ENCODE assay signal across 9 mouse cellular contexts in genomic region chr16:29754579-29755199, GRCm38 (mm10).
DNase-seq lines count a peak whose midpoint lies in the region; ATAC-seq lines count a peak whose summit lies in the region.
"Had no signal": no experiment of that assay in that cellular context is flagged by ENCODE, and none has a peak within 500 bp of the region (broad histone marks: within the 10 kb centered on the region; RNA-seq: fewer than 3 reads in every experiment).

No protein-coding gene starts in this region.

- H3K27me3 ChIP-seq in heart, embryonic 13.5 days (replicated peaks) = peaks cover 81% of the 10 kb centered on the region
- no peaks in the 10 kb centered on the region for H3K27me3 ChIP-seq in lung, embryonic 15.5 days
- H3K27me3 ChIP-seq in intestine, embryonic 15.5 days (replicated peaks) = no peaks in the 10 kb centered on the region
- no peaks in the 10 kb centered on the region for H3K27me3 ChIP-seq in limb, embryonic 15.5 days
- peaks cover 68% of the 10 kb centered on the region for H3K27me3 ChIP-seq in hindbrain, embryonic 13.5 days

- H3K9me3 ChIP-seq in heart, embryonic 13.5 days = no peaks in the 10 kb centered on the region
- H3K9me3 ChIP-seq in lung, embryonic 15.5 days = no peaks in the 10 kb centered on the region
- H3K9me3 ChIP-seq in intestine, embryonic 15.5 days = no peaks in the 10 kb centered on the region
- no peaks in the 10 kb centered on the region for H3K9me3 ChIP-seq in limb, embryonic 15.5 days
- H3K9me3 ChIP-seq in hindbrain, embryonic 13.5 days = no peaks in the 10 kb centered on the region

- WGBS in heart, embryonic 13.5 days = 41% methylated on average over 8 of the region's 8 CpGs
- WGBS in lung, embryonic 15.5 days = 33% methylated on average over 8 of the region's 8 CpGs
- 38% methylated on average over 8 of the region's 8 CpGs for WGBS in intestine, embryonic 15.5 days
- 55% methylated on average over 8 of the region's 8 CpGs for WGBS in limb, embryonic 15.5 days
- WGBS in hindbrain, embryonic 13.5 days = 65% methylated on average over 8 of the region's 8 CpGs

- intact Hi-C loops in heart, postnatal 10 days (cut with DNase I) = no loop called here

- H3K36me3 ChIP-seq in heart, embryonic 13.5 days = no peaks in the 10 kb centered on the region
- H3K36me3 ChIP-seq in lung, embryonic 15.5 days = no peaks in the 10 kb centered on the region
- H3K36me3 ChIP-seq in intestine, embryonic 15.5 days = no peaks in the 10 kb centered on the region
- H3K36me3 ChIP-seq in limb, embryonic 15.5 days = no peaks in the 10 kb centered on the region
- H3K36me3 ChIP-seq in hindbrain, embryonic 13.5 days = no peaks in the 10 kb centered on the region

- ATAC-seq in heart, embryonic 13.5 days (ENCODE audit: extremely low read depth, insufficient number of reproducible peaks, low FRiP score, low TSS enrichment) = no peak
- ATAC-seq in lung, embryonic 15.5 days (ENCODE audit: borderline replicate concordance, extremely low read depth, low FRiP score, low TSS enrichment) = peak; percentile 71; the same call in 1 of the 2 replicates
- ATAC-seq in intestine, embryonic 15.5 days = peak; percentile 43
- ATAC-seq in limb, embryonic 15.5 days (ENCODE audit: insufficient number of reproducible peaks, low FRiP score, low TSS enrichment, low read depth) = peak; percentile 65; the same call in 1 of the 2 replicates
- ATAC-seq in hindbrain, embryonic 13.5 days (ENCODE audit: low FRiP score) = no peak

- no peak overlapping the region for H3K27ac ChIP-seq in heart, embryonic 13.5 days (replicated peaks)
- H3K27ac ChIP-seq in lung, embryonic 15.5 days = no peak overlapping the region
- no peak overlapping the region for H3K27ac ChIP-seq in intestine, embryonic 15.5 days
- H3K27ac ChIP-seq in limb, embryonic 15.5 days = peak overlapping the region; percentile 50; the same call in 1 of the 2 replicates
- H3K27ac ChIP-seq in hindbrain, embryonic 13.5 days = no peak overlapping the region

- DNase-seq in heart, postnatal 10 days = no peak
- DNase-seq in lung, adult 18-20 months = no peak
- no peak for DNase-seq in thymus, adult 18-20 months
- DNase-seq: adrenal gland, postnatal 36 days had no signal

- H3K4me1 ChIP-seq in heart, embryonic 13.5 days = peaks cover 27% of the 10 kb centered on the region
- H3K4me1 ChIP-seq in lung, embryonic 15.5 days = peaks cover 36% of the 10 kb centered on the region
- H3K4me1 ChIP-seq in intestine, embryonic 15.5 days (replicated peaks) = peaks cover 25% of the 10 kb centered on the region
- H3K4me1 ChIP-seq in limb, embryonic 15.5 days = peaks cover 30% of the 10 kb centered on the region
- H3K4me1 ChIP-seq in hindbrain, embryonic 13.5 days (replicated peaks) = no peaks in the 10 kb centered on the region; the same call in 1 of the 2 replicates

- H3K4me2 ChIP-seq in heart, embryonic 13.5 days = no peak overlapping the region
- no peak overlapping the region for H3K4me2 ChIP-seq in lung, embryonic 15.5 days
- H3K4me2 ChIP-seq in intestine, embryonic 15.5 days (replicated peaks) = no peak overlapping the region
- no peak overlapping the region for H3K4me2 ChIP-seq in limb, embryonic 15.5 days
- no peak overlapping the region for H3K4me2 ChIP-seq in hindbrain, embryonic 13.5 days

- no peak overlapping the region for H3K4me3 ChIP-seq in heart, embryonic 13.5 days
- H3K4me3 ChIP-seq in lung, embryonic 15.5 days = no peak overlapping the region
- no peak overlapping the region for H3K4me3 ChIP-seq in intestine, embryonic 15.5 days (replicated peaks)
- H3K4me3 ChIP-seq in limb, embryonic 15.5 days = no peak overlapping the region
- no peak overlapping the region for H3K4me3 ChIP-seq in hindbrain, embryonic 13.5 days

- peak overlapping the region; percentile 21; the same call in 1 of the 2 replicates for H3K9ac ChIP-seq in heart, embryonic 13.5 days
- H3K9ac ChIP-seq in lung, embryonic 15.5 days = no peak overlapping the region
- no peak overlapping the region for H3K9ac ChIP-seq in intestine, embryonic 15.5 days
- H3K9ac ChIP-seq in limb, embryonic 15.5 days = no peak overlapping the region
- no peak overlapping the region for H3K9ac ChIP-seq in hindbrain, embryonic 13.5 days

Comparison
In these comparisons a context has a peak if more than half of its experiments do, and no peak if none do; other contexts are left out.
1. ATAC-seq: peak in lung, embryonic 15.5 days (single experiment), intestine, embryonic 15.5 days (single experiment) and limb, embryonic 15.5 days (single experiment); none in heart, embryonic 13.5 days (single experiment) and hindbrain, embryonic 13.5 days (single experiment).